Mouse (Mus musculus) forebrain, embryonic 15.5 days (tissue): ENCODE data around the gene Krt42. TPM values are rescaled to one million over a fixed set of nuclear protein-coding genes. Genes with fewer than 3 reads are reported as not detected.
A peak's percentile ranks its signal among the peaks of the same experiment; 100 is the strongest.

Experiments
- ATAC-seq: fragments of 200-750 bp; cut with Nextera tagmentation; replicated peaks from 2 replicates; pipeline ENCODE4 v1.8.0; 2017; ENCODE audit warnings: mild to moderate bottlenecking, moderate TSS enrichment, moderate library complexity
- H3K27ac ChIP-seq: fragments of 300-500 bp; sonication (generic); replicated peaks from 2 replicates; pipeline ENCODE4 v1.5.1; 2015; ENCODE audit warnings: mild to moderate bottlenecking, inconsistent platforms
- H3K27me3 ChIP-seq: fragments of 300-500 bp; sonication (generic); 2 replicates; pipeline ENCODE4 v1.6.1; 2015; ENCODE audit warnings: inconsistent platforms
- H3K36me3 ChIP-seq: fragments of 300-500 bp; sonication (generic); 2 replicates; pipeline ENCODE4 v1.6.1; 2015; ENCODE audit warnings: mild to moderate bottlenecking, inconsistent platforms
- H3K4me1 ChIP-seq: fragments of 300-500 bp; sonication (generic); 2 replicates; pipeline ENCODE4 v1.6.1; 2015; ENCODE audit warnings: inconsistent platforms
- H3K4me2 ChIP-seq: fragments of 300-500 bp; sonication (generic); replicated peaks from 2 replicates; pipeline ENCODE4 v1.6.1; 2015; ENCODE audit warnings: mild to moderate bottlenecking, inconsistent platforms
- H3K4me3 ChIP-seq: fragments of 300-500 bp; sonication (generic); 2 replicates; pipeline ENCODE4 v1.5.1; 2015; ENCODE audit warnings: mild to moderate bottlenecking, inconsistent platforms
- H3K9ac ChIP-seq: fragments of 300-500 bp; sonication (generic); replicated peaks from 2 replicates; pipeline ENCODE4 v1.6.1; 2015; ENCODE audit warnings: mild to moderate bottlenecking, inconsistent platforms
- H3K9me3 ChIP-seq: fragments of 300-500 bp; sonication (generic); 2 replicates; pipeline ENCODE4 v1.6.1; 2016; ENCODE audit warnings: inconsistent platforms
- WGBS: fragments of 180-500 bp; shearing (Covaris S2); methylation state at CpG from one replicate; pipeline ENCODE4 v1.1.7; 2015; ENCODE audit warnings: mixed read lengths; 5-methylcytosine and 5-hydroxymethylcytosine counted together
- polyA plus RNA-seq: library from polyadenylated mRNA; unstranded; fragments of >200 nt; fragmentation: Nextera tagmentation; extraction: Ambion mirVana; gene quantifications from 2 replicates; pipeline ENCODE4 v1.2.1, GENCODE M21; 2015

Gene Krt42
- polyA plus RNA-seq, 1 experiment from 2014 or later, result not detected

GRCm38 (mm10) chr11:100298274-100299036 lies 28.8 kb upstream of the Krt42 start:
- H3K4me1 ChIP-seq, result peaks cover 4% of the 10 kb centered on the region; the same call in 1 of the 2 replicates
- no peaks in the 10 kb centered on the region for H3K9me3 ChIP-seq
- H3K27ac ChIP-seq, result no peak overlapping the region
- H3K36me3 ChIP-seq, result no peaks in the 10 kb centered on the region
- 20% methylated on average over 18 of the region's 18 CpGs for WGBS
- H3K4me3 ChIP-seq, result peak overlapping the region; percentile 23
- H3K4me2 ChIP-seq, result peak overlapping the region; percentile 32
- H3K9ac ChIP-seq, result 0 out of 2 replicates have a peak overlapping the region, but pooled peaks have one; percentile 30
- ATAC-seq, result peak; percentile 79
- H3K27me3 ChIP-seq, result no peaks in the 10 kb centered on the region

GRCm38 (mm10) chr11:100297801-100298200 lies 28.1 kb upstream of the Krt42 start:
- Histone ChIP-seq H3K36me3 (no peaks in the 10 kb centered on the region), H3K4me1 (peaks cover 9% of the 10 kb centered on the region; the same call in 1 of the 2 replicates), H3K9ac (no peak overlapping the region), H3K27ac (no peak overlapping the region), H3K27me3 (no peaks in the 10 kb centered on the region), H3K4me2 (peak overlapping the region; percentile 32), H3K4me3 (0 out of 2 replicates have a peak overlapping the region, but pooled peaks have one; percentile 23), H3K9me3 (no peaks in the 10 kb centered on the region)
- 46% methylated on average over 5 of the region's 5 CpGs for WGBS
- no peak for ATAC-seq

GRCm38 (mm10) chr11:100295308-100295707 lies 25.6 kb upstream of the Krt42 start:
- peaks cover 19% of the 10 kb centered on the region; the same call in 1 of the 2 replicates for H3K4me1 ChIP-seq
- no peaks in the 10 kb centered on the region for H3K9me3 ChIP-seq
- no peaks in the 10 kb centered on the region for H3K36me3 ChIP-seq
- H3K9ac ChIP-seq, result no peak overlapping the region
- no peak overlapping the region; the same call in 1 of the 2 replicates for H3K4me2 ChIP-seq
- H3K27ac ChIP-seq, result no peak overlapping the region
- ATAC-seq, result peak; percentile 27
- no peak overlapping the region for H3K4me3 ChIP-seq
- 5% methylated on average over 10 of the region's 10 CpGs for WGBS
- H3K27me3 ChIP-seq, result no peaks in the 10 kb centered on the region

- peak; percentile 57 for ATAC-seq
- Histone ChIP-seq H3K27ac (no peak overlapping the region), H3K36me3 (no peaks in the 10 kb centered on the region), H3K4me2 (no peak overlapping the region), H3K27me3 (no peaks in the 10 kb centered on the region), H3K4me1 (peaks cover 16% of the 10 kb centered on the region; the same call in 1 of the 2 replicates), H3K9me3 (no peaks in the 10 kb centered on the region), H3K4me3 (no peak overlapping the region), H3K9ac (no peak overlapping the region)
- 33% methylated on average over 6 of the region's 6 CpGs for WGBS
Observed at GRCm38 (mm10) chr11:100292884-100293283, 23.2 kb upstream of the Krt42 start.

- no peak overlapping the region for H3K4me3 ChIP-seq
- 17% methylated on average over 5 of the region's 5 CpGs for WGBS
- H3K27ac ChIP-seq, result no peak overlapping the region
- H3K4me2 ChIP-seq, result no peak overlapping the region
- H3K36me3 ChIP-seq, result no peaks in the 10 kb centered on the region
- no peak for ATAC-seq
- H3K27me3 ChIP-seq, result no peaks in the 10 kb centered on the region
- no peaks in the 10 kb centered on the region for H3K9me3 ChIP-seq
- H3K4me1 ChIP-seq, result peaks cover 15% of the 10 kb centered on the region; the same call in 1 of the 2 replicates
- H3K9ac ChIP-seq, result no peak overlapping the region
Observed at GRCm38 (mm10) chr11:100290235-100290634, 20.6 kb upstream of the Krt42 start.

GRCm38 (mm10) chr11:100288942-100289341 lies 19.3 kb upstream of the Krt42 start:
- H3K4me3 ChIP-seq, result no peak overlapping the region
- H3K27me3 ChIP-seq, result no peaks in the 10 kb centered on the region
- H3K9ac ChIP-seq, result no peak overlapping the region
- H3K9me3 ChIP-seq, result no peaks in the 10 kb centered on the region
- 92% methylated on average over 6 of the region's 6 CpGs for WGBS
- H3K4me1 ChIP-seq, result peaks cover 15% of the 10 kb centered on the region; the same call in 1 of the 2 replicates
- no peaks in the 10 kb centered on the region for H3K36me3 ChIP-seq
- no peak overlapping the region for H3K27ac ChIP-seq
- H3K4me2 ChIP-seq, result no peak overlapping the region
- ATAC-seq, result no peak

GRCm38 (mm10) chr11:100287024-100287423 lies 17.4 kb upstream of the Krt42 start:
- no peak for ATAC-seq
- no peaks in the 10 kb centered on the region for H3K36me3 ChIP-seq

GRCm38 (mm10) chr11:100284988-100285387 lies 15.3 kb upstream of the Krt42 start:
- no peak for ATAC-seq
- H3K4me3 ChIP-seq, result no peak overlapping the region
- no peaks in the 10 kb centered on the region for H3K36me3 ChIP-seq
- no peaks in the 10 kb centered on the region for H3K27me3 ChIP-seq
- H3K27ac ChIP-seq, result no peak overlapping the region
- H3K4me2 ChIP-seq, result no peak overlapping the region
- no peak overlapping the region for H3K9ac ChIP-seq
- peaks cover 3% of the 10 kb centered on the region; the same call in 1 of the 2 replicates for H3K4me1 ChIP-seq
- WGBS, result 81% methylated on average over 4 of the region's 4 CpGs
- H3K9me3 ChIP-seq, result no peaks in the 10 kb centered on the region

More at GRCm38 (mm10) chr11:100287024-100287423, 17.4 kb upstream of the Krt42 start:
- 21% methylated on average over 10 of the region's 10 CpGs for WGBS
- Histone ChIP-seq H3K9me3 (no peaks in the 10 kb centered on the region), H3K4me2 (no peak overlapping the region), H3K4me3 (no peak overlapping the region), H3K9ac (no peak overlapping the region), H3K27me3 (no peaks in the 10 kb centered on the region), H3K4me1 (peaks cover 12% of the 10 kb centered on the region; the same call in 1 of the 2 replicates), H3K27ac (no peak overlapping the region)

GRCm38 (mm10) chr11:100282549-100282948 lies 12.9 kb upstream of the Krt42 start:
- H3K9me3 ChIP-seq, result no peaks in the 10 kb centered on the region
- no peak overlapping the region for H3K4me3 ChIP-seq
- 24% methylated on average over 10 of the region's 10 CpGs for WGBS
- H3K9ac ChIP-seq, result no peak overlapping the region
- H3K36me3 ChIP-seq, result no peaks in the 10 kb centered on the region
- H3K4me2 ChIP-seq, result no peak overlapping the region
- no peaks in the 10 kb centered on the region for H3K27me3 ChIP-seq
- peak; percentile 37; the same call in 1 of the 2 replicates for ATAC-seq
- H3K4me1 ChIP-seq, result peaks cover 3% of the 10 kb centered on the region; the same call in 1 of the 2 replicates
- H3K27ac ChIP-seq, result no peak overlapping the region

GRCm38 (mm10) chr11:100281596-100282544 lies 12.2 kb upstream of the Krt42 start:
- WGBS, result 17% methylated on average over 11 of the region's 11 CpGs
- no peak overlapping the region for H3K4me2 ChIP-seq
- H3K4me1 ChIP-seq, result peaks cover 3% of the 10 kb centered on the region; the same call in 1 of the 2 replicates
- no peak overlapping the region for H3K4me3 ChIP-seq
- H3K27me3 ChIP-seq, result no peaks in the 10 kb centered on the region
- H3K27ac ChIP-seq, result no peak overlapping the region
- peak; percentile 73 for ATAC-seq
- no peaks in the 10 kb centered on the region for H3K36me3 ChIP-seq
- no peak overlapping the region for H3K9ac ChIP-seq
- no peaks in the 10 kb centered on the region for H3K9me3 ChIP-seq

- Histone ChIP-seq H3K4me1 (peaks cover 3% of the 10 kb centered on the region; the same call in 1 of the 2 replicates), H3K9ac (no peak overlapping the region), H3K27ac (no peak overlapping the region), H3K36me3 (no peaks in the 10 kb centered on the region), H3K27me3 (no peaks in the 10 kb centered on the region), H3K4me3 (no peak overlapping the region), H3K4me2 (no peak overlapping the region), H3K9me3 (no peaks in the 10 kb centered on the region)
- ATAC-seq, result no peak
- WGBS, result 77% methylated on average over 5 of the region's 5 CpGs
Observed at GRCm38 (mm10) chr11:100278759-100279158, 9.1 kb upstream of the Krt42 start.
